Mouse (Mus musculus): ENCODE results near the gene Tshz2. TPM values are rescaled to one million over a fixed set of nuclear protein-coding genes. Genes with fewer than 3 reads are reported as not detected.

Tshz2 gene
- total RNA-seq, 2 experiments from 2014 or later, result 11.4 to 12.0 TPM

GRCm38 (mm10) chr2:169948139-169948538 lies 315.3 kb downstream of the Tshz2 start:
- no peak for DNase-seq

GRCm38 (mm10) chr2:169951041-169951440 lies 318.2 kb downstream of the Tshz2 start:
- no peak for DNase-seq

- no peak for DNase-seq
Observed at GRCm38 (mm10) chr2:169952981-169953380, 320.2 kb downstream of the Tshz2 start.

GRCm38 (mm10) chr2:169958736-169959573 lies 326.1 kb downstream of the Tshz2 start:
- DNase-seq, result no peak

GRCm38 (mm10) chr2:169961463-169962230 lies 328.8 kb downstream of the Tshz2 start:
- DNase-seq, result no peak

- no peak for DNase-seq
Observed at GRCm38 (mm10) chr2:169962231-169962600, 329.4 kb downstream of the Tshz2 start.

GRCm38 (mm10) chr2:169962776-169963175 lies 330.0 kb downstream of the Tshz2 start:
- no peak for DNase-seq

GRCm38 (mm10) chr2:169970481-169970880 lies 337.7 kb downstream of the Tshz2 start:
- DNase-seq, result no peak

GRCm38 (mm10) chr2:169982925-169983324 lies 350.1 kb downstream of the Tshz2 start:
- DNase-seq, result no peak

- DNase-seq, result no peak
Observed at GRCm38 (mm10) chr2:169987186-169987585, 354.4 kb downstream of the Tshz2 start.

GRCm38 (mm10) chr2:169989186-169989585 lies 356.4 kb downstream of the Tshz2 start:
- DNase-seq, result no peak

GRCm38 (mm10) chr2:169990991-169991390 lies 358.2 kb downstream of the Tshz2 start:
- no peak for DNase-seq

GRCm38 (mm10) chr2:169995987-169996386 lies 363.2 kb downstream of the Tshz2 start:
- peak; percentile 36 to 56 for DNase-seq

GRCm38 (mm10) chr2:169996501-169997237 lies 363.9 kb downstream of the Tshz2 start:
- peak in 1 of 2 experiments; percentile 18 for DNase-seq

GRCm38 (mm10) chr2:169997276-169998049 lies 364.6 kb downstream of the Tshz2 start:
- DNase-seq, result no peak

- DNase-seq, result no peak
Observed at GRCm38 (mm10) chr2:169998878-169999337, 366.1 kb downstream of the Tshz2 start.

- peak; percentile 8 to 32 for DNase-seq
Observed at GRCm38 (mm10) chr2:170002594-170003504, 370.0 kb downstream of the Tshz2 start.

- no peak for DNase-seq
Observed at GRCm38 (mm10) chr2:170003666-170004065, 370.9 kb downstream of the Tshz2 start.

GRCm38 (mm10) chr2:170006829-170007228 lies 374.0 kb downstream of the Tshz2 start:
- peak; percentile 9 to 26 for DNase-seq

- DNase-seq, result peak in 1 of 2 experiments; percentile 16
Observed at GRCm38 (mm10) chr2:170007426-170007958, 374.7 kb downstream of the Tshz2 start.
